Mouse (Mus musculus) c-Kit-positive CD71-positive TER-119-negative erythroid progenitor cells, embryonic 14.5 days (primary cell): ENCODE results near the gene Fam163a.

Experiments used
- DNase-seq: peaks from one replicate; pipeline ENCODE4 v3.0.0-alpha.2; 2013; ENCODE audit warnings: low read depth

The Fam163a gene

GRCm38 (mm10) chr1:156027849-156028248 is 177.0 kb downstream of the Fam163a start:
- DNase-seq, result no peak
